Mouse (Mus musculus): ENCODE data around the gene Gm11077.

Gene Gm11077

GRCm38 (mm10) chr6:140730669-140731401 is 1.8 kb downstream of the Gm11077 start:
- Histone ChIP-seq H3K36me3 (ENCODE audit: insufficient read depth, low read length) (no peaks in the 10 kb centered on the region), H3K4me1 (replicated peaks; ENCODE audit: low read depth, low read length) (peaks cover 58% of the 10 kb centered on the region), H3K27me3 (ENCODE audit: insufficient read depth, low read length) (peaks cover 20% of the 10 kb centered on the region; the same call in 1 of the 2 replicates), H3K4me3 (replicated peaks; ENCODE audit: low read length) (no peak overlapping the region), H3K9me3 (ENCODE audit: low read length) (peaks cover 7% of the 10 kb centered on the region)
- TF ChIP-seq POU5F1 (IDR thresholded peaks at IDR 0.05; ENCODE audit: borderline replicate concordance, low read length) (no peak), NANOG (IDR thresholded peaks at IDR 0.05; ENCODE audit: borderline replicate concordance, low read length) (peak; percentile 81)

GRCm38 (mm10) chr6:140731402-140731730 is 2.3 kb downstream of the Gm11077 start:
- no peaks in the 10 kb centered on the region for H3K36me3 ChIP-seq (ENCODE audit: insufficient read depth, low read length)
- no peak overlapping the region for H3K4me3 ChIP-seq (replicated peaks; ENCODE audit: low read length)
- H3K4me1 ChIP-seq (replicated peaks; ENCODE audit: low read depth, low read length) = peaks cover 58% of the 10 kb centered on the region
- peaks cover 20% of the 10 kb centered on the region; the same call in 1 of the 2 replicates for H3K27me3 ChIP-seq (ENCODE audit: insufficient read depth, low read length)
- peaks cover 7% of the 10 kb centered on the region for H3K9me3 ChIP-seq (ENCODE audit: low read length)
- TF ChIP-seq NANOG (IDR thresholded peaks at IDR 0.05; ENCODE audit: borderline replicate concordance, low read length) = no peak
- TF ChIP-seq CTCF (conservative IDR thresholded peaks at IDR 0.05; ENCODE audit: low read length) = no peak
- no peak for TF ChIP-seq POU5F1 (IDR thresholded peaks at IDR 0.05; ENCODE audit: borderline replicate concordance, low read length)

- H3K36me3 ChIP-seq (ENCODE audit: insufficient read depth, low read length) = no peaks in the 10 kb centered on the region
- peak overlapping the region; percentile 60 for H3K4me3 ChIP-seq (replicated peaks; ENCODE audit: low read length)
- peaks cover 42% of the 10 kb centered on the region for H3K4me1 ChIP-seq (replicated peaks; ENCODE audit: low read depth, low read length)
- TF ChIP-seq NANOG (IDR thresholded peaks at IDR 0.05; ENCODE audit: borderline replicate concordance, low read length) (no peak), POU5F1 (IDR thresholded peaks at IDR 0.05; ENCODE audit: borderline replicate concordance, low read length) (no peak), CTCF (conservative IDR thresholded peaks at IDR 0.05; ENCODE audit: low read length) (no peak)
- peaks cover 20% of the 10 kb centered on the region; the same call in 1 of the 2 replicates for H3K27me3 ChIP-seq (ENCODE audit: insufficient read depth, low read length)
- peaks cover 10% of the 10 kb centered on the region for H3K9me3 ChIP-seq (ENCODE audit: low read length)
Measured at GRCm38 (mm10) chr6:140732971-140733640, 4.0 kb downstream of the Gm11077 start.

DNA sequence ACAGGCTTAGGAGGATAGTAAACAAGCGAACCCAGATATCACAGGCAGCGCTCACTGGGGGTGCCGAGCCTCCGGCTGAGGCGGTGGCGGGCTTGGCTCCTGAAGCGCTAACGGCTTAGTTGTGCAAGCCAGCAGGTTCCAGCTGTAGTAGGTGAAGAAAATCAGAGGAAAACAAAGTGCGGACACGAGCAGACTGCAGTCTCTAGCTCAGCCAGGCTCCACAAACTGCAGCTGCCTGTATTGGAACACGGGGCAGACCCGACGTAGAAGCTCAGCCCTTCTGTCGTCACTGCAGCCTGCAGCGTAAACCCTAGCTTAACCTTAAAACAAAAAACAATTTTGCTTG is 4.5 kb downstream of the Gm11077 start:
- no peak for TF ChIP-seq NANOG (IDR thresholded peaks at IDR 0.05; ENCODE audit: borderline replicate concordance, low read length)
- no peak for TF ChIP-seq CTCF (conservative IDR thresholded peaks at IDR 0.05; ENCODE audit: low read length)
- TF ChIP-seq POU5F1 (IDR thresholded peaks at IDR 0.05; ENCODE audit: borderline replicate concordance, low read length) = no peak
- peaks cover 15% of the 10 kb centered on the region for H3K9me3 ChIP-seq (ENCODE audit: low read length)

DNA sequence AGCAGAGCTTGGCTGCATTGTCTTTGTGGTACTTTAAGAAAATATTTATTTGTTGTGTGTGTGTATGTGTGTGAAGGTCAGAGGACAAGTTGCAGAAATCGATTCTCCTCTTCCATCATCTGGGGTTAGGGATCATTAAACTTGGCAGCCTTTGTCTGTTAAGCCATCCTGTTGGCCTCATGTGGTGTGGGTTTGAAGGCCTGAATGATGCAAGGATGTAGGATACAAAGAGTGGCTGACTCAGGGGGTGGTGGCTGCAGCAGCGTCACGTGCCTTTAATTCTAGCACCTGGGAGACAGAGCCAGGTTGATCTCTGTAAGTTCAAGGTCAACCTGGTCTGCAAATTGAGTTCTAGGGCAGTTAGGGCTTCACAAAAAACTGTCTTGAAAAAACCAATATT is 16.5 kb downstream of the Gm11077 start:
- H3K9me3 ChIP-seq (ENCODE audit: low read length) = peaks cover 11% of the 10 kb centered on the region; the same call in 1 of the 2 replicates
- no peaks in the 10 kb centered on the region for H3K27me3 ChIP-seq (ENCODE audit: insufficient read depth, low read length)
- no peak overlapping the region for H3K4me3 ChIP-seq (replicated peaks; ENCODE audit: low read length)
- no peaks in the 10 kb centered on the region for H3K4me1 ChIP-seq (replicated peaks; ENCODE audit: low read depth, low read length)
- H3K36me3 ChIP-seq (ENCODE audit: insufficient read depth, low read length) = no peaks in the 10 kb centered on the region
- TF ChIP-seq CTCF (conservative IDR thresholded peaks at IDR 0.05; ENCODE audit: low read length) = no peak
- TF ChIP-seq POU5F1 (IDR thresholded peaks at IDR 0.05; ENCODE audit: borderline replicate concordance, low read length) = no peak
- no peak for TF ChIP-seq NANOG (IDR thresholded peaks at IDR 0.05; ENCODE audit: borderline replicate concordance, low read length)

More for the DNA sequence above, 4.5 kb downstream of the Gm11077 start:
- Histone ChIP-seq H3K27me3 (ENCODE audit: insufficient read depth, low read length) (peaks cover 20% of the 10 kb centered on the region; the same call in 1 of the 2 replicates), H3K4me3 (replicated peaks; ENCODE audit: low read length) (peak overlapping the region; percentile 60), H3K36me3 (ENCODE audit: insufficient read depth, low read length) (no peaks in the 10 kb centered on the region), H3K4me1 (replicated peaks; ENCODE audit: low read depth, low read length) (peaks cover 37% of the 10 kb centered on the region)

- Histone ChIP-seq H3K4me1 (replicated peaks; ENCODE audit: low read depth, low read length) (no peaks in the 10 kb centered on the region), H3K4me3 (replicated peaks; ENCODE audit: low read length) (no peak overlapping the region), H3K36me3 (ENCODE audit: insufficient read depth, low read length) (no peaks in the 10 kb centered on the region), H3K27me3 (ENCODE audit: insufficient read depth, low read length) (no peaks in the 10 kb centered on the region), H3K9me3 (ENCODE audit: low read length) (0 out of 2 replicates have a peak, but pooled peaks cover 7% of the 10 kb centered on the region)
- TF ChIP-seq CTCF (conservative IDR thresholded peaks at IDR 0.05; ENCODE audit: low read length) (no peak), POU5F1 (IDR thresholded peaks at IDR 0.05; ENCODE audit: borderline replicate concordance, low read length) (no peak), NANOG (IDR thresholded peaks at IDR 0.05; ENCODE audit: borderline replicate concordance, low read length) (no peak)
Measured at GRCm38 (mm10) chr6:140747591-140747990, 18.5 kb downstream of the Gm11077 start.

DNA sequence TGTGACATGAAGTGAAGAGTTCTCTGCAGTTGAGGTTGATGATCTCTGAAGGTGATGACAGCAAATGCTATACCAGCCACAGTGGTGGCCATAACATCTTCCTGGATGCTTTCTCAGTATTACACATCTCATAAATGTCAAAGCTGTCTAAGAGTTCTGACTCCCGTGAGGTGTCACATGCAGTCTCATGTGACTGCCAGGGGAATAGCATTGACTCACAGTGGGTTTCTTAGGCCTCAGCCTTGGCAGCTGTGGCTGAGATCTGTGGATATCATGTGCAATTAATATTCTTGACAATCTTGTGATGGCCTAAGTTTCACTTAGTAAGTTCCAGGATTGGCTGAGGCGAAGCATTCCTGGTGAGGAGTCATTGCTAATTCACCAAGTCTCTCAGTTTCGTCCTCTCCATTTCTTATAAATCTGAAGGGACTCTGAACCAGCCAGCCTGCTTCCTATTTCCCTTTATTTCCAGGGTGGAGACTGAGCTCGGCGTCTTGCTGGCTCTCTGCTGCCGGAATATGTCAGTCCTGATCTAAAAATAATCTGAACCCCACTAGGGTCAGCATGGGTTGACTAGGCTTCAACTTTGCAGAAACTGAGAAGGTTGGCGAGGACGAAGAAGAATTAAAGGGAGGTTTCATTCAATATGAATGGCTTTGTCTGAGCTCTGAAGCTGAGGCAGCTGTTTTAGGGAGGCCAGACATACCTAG is 21.4 kb downstream of the Gm11077 start:
- Histone ChIP-seq H3K9me3 (ENCODE audit: low read length) (no peaks in the 10 kb centered on the region), H3K4me1 (replicated peaks; ENCODE audit: low read depth, low read length) (no peaks in the 10 kb centered on the region), H3K36me3 (ENCODE audit: insufficient read depth, low read length) (no peaks in the 10 kb centered on the region), H3K27me3 (ENCODE audit: insufficient read depth, low read length) (no peaks in the 10 kb centered on the region), H3K4me3 (replicated peaks; ENCODE audit: low read length) (no peak overlapping the region)
- TF ChIP-seq CTCF (conservative IDR thresholded peaks at IDR 0.05; ENCODE audit: low read length) = no peak

DNA sequence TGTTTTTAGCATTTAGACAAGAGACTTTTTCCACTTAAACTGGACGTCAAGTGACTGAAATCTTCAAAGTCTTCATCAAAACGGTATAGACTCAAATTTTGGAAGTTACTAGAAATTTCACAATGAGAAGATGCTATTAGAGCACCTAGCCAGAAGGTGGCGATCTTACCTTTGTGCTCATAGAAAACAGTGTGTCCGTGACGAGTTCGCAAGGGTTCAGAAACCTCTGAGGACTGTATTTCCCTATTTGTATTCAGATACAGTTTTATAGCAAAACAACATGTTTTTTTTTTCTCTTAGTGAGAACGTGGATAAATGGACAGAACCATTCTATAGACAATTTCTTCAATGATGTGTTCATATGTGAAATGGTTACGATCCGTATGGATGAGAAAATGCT is 37.3 kb downstream of the Gm11077 start:
- H3K36me3 ChIP-seq (ENCODE audit: insufficient read depth, low read length) = no peaks in the 10 kb centered on the region
- H3K4me3 ChIP-seq (replicated peaks; ENCODE audit: low read length) = no peak overlapping the region
- TF ChIP-seq CTCF (conservative IDR thresholded peaks at IDR 0.05; ENCODE audit: low read length) (peak; percentile 61), NANOG (IDR thresholded peaks at IDR 0.05; ENCODE audit: borderline replicate concordance, low read length) (no peak)
- no peaks in the 10 kb centered on the region for H3K9me3 ChIP-seq (ENCODE audit: low read length)
- H3K27me3 ChIP-seq (ENCODE audit: insufficient read depth, low read length) = peaks cover 9% of the 10 kb centered on the region
- peaks cover 38% of the 10 kb centered on the region for H3K4me1 ChIP-seq (replicated peaks; ENCODE audit: low read depth, low read length)
